Mouse (Mus musculus): ENCODE measurements around the gene Tmem86a.
"Not testable (repeated sequence)": the region's sequence is repeated elsewhere in the genome, so short reads cannot be mapped to it uniquely, and the experiment has no call there.

Tmem86a gene

GRCm38 (mm10) chr7:47050366-47050765, at the start of gene Tmem86a:
TSS of gene Tmem86a (plus strand) at chr7:47050601.
- peak; percentile 90 for DNase-seq (ENCODE audit: low read depth, low spot score)

DNA sequence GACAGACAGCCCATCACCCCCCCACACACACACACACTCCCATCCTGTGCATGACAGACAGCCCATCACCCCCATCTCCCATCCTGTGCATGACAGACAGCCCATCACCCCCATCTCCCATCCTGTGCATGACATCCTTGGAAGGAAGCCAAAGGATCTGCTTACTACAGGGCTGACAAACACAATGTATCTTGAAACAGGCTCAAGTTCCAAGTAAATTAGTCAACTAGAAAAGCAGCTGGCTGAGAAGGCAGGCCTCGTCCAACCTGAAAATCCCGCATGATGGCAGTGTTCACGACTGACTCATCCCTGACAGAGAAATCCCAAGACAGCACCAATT, 49.8 kb upstream of the Tmem86a start:
- no peak for DNase-seq (ENCODE audit: low read depth, low spot score)

DNA sequence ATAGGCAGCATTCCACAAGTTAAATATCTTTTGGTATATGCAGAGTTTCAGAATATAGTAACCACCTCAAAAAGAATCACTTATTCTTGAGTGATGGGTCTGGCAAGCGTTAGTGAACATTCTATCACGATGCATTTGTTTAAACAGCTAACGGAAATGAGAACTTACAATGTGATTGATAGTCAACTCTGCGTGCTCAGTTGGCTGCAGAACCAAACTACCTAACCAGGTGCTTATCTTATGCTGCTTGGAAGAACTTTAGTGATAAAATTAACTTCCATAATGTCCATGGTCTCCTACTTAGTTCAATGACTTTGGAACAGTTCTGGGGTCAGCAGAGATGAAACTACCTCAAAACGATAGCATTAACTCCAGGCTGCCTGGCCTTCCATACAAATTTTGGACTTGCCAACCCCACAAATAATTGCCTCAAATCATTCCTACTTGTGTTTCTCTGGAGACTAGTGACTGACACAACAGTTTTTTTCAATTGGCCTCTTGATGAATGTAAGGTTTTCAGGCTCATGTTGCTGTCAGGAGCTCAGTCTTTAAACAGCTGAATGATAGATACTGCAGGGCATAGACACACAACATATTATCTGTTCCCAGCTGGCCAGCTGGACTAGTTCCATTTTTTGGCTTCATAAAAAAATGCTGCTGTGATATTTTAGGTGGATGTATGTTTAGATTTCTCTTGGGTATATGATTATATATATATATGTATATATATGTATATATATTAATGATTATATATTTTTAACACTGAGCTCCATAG, 49.1 kb upstream of the Tmem86a start:
- no peak for DNase-seq (ENCODE audit: low read depth, low spot score)

GRCm38 (mm10) chr7:47001900-47002275, 48.5 kb upstream of the Tmem86a start:
- no peak for DNase-seq (ENCODE audit: low read depth, low spot score)

DNA sequence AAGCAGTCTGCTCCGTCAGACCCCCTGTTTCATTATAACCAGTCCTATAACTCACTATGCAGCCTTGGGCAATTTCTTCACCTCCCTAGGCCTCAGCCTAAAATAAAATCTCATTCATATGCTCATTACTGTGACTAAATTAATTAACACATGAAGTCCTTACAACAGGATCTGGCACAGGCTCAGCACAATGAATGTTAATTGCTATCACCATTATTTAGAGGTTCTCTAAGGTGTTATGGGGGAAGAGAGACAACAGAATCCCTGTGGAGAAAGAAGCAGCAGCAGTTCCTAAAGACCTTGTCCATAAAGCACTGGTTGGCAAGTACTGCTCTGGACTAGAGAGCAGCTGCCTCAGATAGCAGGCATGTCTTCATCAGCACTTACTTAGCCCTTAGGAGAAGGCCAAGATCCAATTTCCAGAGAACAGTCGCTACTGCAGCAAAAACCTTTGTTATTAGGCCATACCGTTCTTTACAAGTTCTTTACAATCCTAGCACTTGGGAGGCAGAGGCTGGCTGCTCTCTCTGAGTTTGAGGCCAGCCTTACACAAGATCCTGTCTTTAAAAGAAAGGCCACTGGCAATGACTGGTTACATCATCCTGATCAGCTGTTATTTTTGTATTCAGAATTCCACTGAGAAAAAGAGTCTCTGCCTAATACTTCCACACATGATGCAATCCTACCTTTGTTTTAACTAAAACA, 46.8 kb upstream of the Tmem86a start:
- no peak for DNase-seq (ENCODE audit: low read depth, low spot score)

- DNase-seq (ENCODE audit: low read depth, low spot score): no peak
Measured at GRCm38 (mm10) chr7:47007109-47007780, 43.2 kb upstream of the Tmem86a start.

GRCm38 (mm10) chr7:47007818-47008167, 42.6 kb upstream of the Tmem86a start:
- no peak for DNase-seq (ENCODE audit: low read depth, low spot score)

- peak; percentile 99 for DNase-seq (ENCODE audit: low read depth, low spot score)
Measured at GRCm38 (mm10) chr7:47008168-47008993, 42.0 kb upstream of the Tmem86a start, which contains the start of gene Spty2d1. TSS of gene Spty2d1 (minus strand) at chr7:47008411.

GRCm38 (mm10) chr7:47013131-47013767, 37.2 kb upstream of the Tmem86a start:
- no peak for DNase-seq (ENCODE audit: low read depth, low spot score)

DNA sequence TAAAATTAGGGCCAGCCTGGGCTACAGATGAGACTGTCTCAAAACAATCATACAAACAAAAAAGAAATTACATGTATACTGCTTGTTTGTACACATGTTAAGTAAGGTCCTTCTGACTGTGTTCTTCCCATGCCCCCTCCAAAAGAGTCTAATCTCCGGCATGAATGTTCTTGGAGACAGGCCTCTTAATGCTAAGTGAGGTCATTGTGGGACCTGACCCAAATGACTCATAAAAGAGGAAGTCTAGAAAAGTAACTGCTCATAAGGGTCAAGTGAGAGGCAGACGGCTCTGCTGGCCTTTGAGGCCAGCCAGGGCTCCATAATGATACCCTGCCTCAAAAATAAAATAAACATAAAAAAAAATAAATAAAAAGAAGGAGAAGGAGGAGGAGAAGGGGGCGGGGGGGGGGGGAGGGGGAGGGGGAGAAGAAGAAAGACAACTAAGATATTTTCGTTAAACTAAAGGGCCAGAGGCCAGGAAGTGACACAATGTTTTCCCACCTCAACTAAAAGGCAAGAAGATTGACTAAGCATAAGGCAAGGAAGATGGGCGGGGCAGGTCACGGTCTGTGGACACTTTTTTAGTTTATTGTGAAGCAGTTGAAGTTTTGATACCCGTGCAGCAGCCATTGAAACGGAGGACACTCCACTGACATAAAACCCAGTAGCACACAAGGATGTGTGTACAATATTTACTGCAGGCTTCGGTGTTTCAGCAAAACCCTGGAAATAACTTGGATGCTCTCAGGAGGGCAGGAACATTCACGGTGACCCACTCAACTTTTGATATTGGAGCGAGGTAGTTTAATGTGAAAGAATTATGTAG, 35.6 kb upstream of the Tmem86a start:
- no peak for DNase-seq (ENCODE audit: low read depth, low spot score)

- DNase-seq (ENCODE audit: low read depth, low spot score): peak; percentile 67
Measured at GRCm38 (mm10) chr7:47015390-47016065, 34.9 kb upstream of the Tmem86a start.

DNA sequence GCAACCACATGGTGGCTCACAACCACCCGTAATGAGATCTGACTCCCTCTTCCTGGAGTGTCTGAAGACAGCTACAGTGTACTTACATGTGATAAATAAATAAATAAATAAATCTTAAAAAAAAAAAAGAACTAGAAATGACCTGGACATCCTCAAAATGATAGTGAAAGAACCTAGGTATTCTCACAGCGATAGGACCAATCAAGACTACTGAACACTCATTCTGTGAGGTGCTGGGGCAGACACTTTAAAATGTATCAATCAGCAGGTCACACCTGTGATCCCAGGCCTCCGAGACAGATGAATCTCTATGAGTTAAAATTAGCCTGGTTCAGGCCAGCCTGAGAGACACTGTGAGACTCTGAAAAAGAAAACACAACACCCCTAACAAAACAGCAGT, 33.8 kb upstream of the Tmem86a start:
- no peak for DNase-seq (ENCODE audit: low read depth, low spot score)

- DNase-seq (ENCODE audit: low read depth, low spot score): no peak
Measured at GRCm38 (mm10) chr7:47017146-47017545, 33.3 kb upstream of the Tmem86a start.

DNA sequence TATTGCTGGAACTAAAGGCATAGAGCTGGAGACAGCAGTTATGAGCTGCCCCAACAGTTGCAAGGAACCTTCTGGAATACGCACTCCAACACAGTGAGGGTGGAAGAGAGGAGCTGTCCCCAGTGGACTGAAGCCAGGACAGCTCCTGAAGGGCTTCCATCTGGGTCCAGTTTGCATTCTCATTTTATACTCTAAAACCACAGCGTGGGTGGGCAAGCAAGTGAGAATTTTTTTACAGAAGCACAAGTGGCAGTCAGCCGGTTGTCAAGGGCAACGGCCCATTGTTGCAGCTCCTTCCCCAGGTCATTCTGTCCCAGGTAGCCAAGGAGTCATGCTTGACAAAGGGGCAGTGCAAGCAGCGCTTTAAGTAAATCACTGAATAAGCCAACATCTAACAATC, 30.8 kb upstream of the Tmem86a start:
- DNase-seq (ENCODE audit: low read depth, low spot score): no peak

DNA sequence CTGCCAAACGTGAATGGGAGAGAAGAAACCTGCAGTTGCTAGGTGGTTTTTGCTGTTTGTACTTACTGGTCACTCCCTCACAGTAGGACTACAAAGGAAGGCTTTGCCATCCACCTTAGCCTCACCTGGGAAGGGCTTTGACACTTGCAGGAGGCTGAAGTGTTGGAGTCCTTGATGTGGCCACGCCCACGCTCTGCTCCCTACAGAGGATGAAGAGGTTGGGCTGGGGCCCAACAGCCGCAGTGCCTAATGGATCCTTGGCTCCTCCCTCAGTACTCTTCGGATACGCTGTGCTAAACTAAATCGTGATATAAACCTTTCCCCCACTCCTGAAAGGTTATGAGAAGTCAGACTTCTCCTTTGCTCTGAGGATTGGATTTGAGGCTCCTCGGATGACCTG, 29.4 kb upstream of the Tmem86a start:
- no peak for DNase-seq (ENCODE audit: low read depth, low spot score)

GRCm38 (mm10) chr7:47022482-47022881, 27.9 kb upstream of the Tmem86a start:
- no peak for DNase-seq (ENCODE audit: low read depth, low spot score)

- peak; percentile 67 for DNase-seq (ENCODE audit: low read depth, low spot score)
Measured at GRCm38 (mm10) chr7:47023530-47023929, 26.9 kb upstream of the Tmem86a start.

DNA sequence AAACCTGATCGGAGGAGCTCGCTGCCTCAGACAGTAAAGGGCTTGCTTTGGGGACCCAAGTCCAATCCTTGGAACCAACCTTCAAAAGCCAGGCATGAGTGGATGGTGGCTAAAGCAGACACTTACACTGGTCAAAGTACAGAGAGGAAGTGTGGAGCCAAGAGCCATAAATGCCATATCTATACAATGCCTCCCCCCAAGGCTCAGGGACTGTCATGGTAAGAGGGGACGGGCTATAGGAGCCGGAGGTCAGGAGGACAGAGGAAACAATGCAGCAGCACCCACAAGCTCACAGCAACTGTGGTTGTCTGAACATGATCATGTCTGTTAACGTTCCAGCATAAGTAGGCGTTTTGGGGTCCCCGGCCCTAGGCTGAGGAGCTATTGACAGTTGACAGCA, 25.9 kb upstream of the Tmem86a start:
- DNase-seq (ENCODE audit: low read depth, low spot score): no peak

DNA sequence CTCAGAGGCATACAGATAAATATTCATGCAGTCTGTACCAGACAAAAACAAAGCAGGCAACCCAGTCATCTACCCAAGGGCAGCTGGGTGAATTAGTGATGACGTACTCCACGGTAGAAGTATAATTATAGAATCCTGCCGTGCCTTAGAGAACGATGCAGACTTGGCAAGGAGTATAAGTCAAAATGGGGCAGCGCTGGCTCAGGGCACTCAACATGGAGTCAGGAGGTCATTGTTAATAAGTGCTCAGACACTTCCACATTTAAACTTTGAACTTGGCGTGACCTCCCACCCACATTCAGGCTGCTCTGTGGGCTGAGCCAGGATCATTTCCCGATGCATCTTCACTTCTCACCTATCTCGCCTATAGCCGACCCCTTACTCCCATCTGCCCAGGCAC, 25.0 kb upstream of the Tmem86a start:
- DNase-seq (ENCODE audit: low read depth, low spot score): no peak

DNA sequence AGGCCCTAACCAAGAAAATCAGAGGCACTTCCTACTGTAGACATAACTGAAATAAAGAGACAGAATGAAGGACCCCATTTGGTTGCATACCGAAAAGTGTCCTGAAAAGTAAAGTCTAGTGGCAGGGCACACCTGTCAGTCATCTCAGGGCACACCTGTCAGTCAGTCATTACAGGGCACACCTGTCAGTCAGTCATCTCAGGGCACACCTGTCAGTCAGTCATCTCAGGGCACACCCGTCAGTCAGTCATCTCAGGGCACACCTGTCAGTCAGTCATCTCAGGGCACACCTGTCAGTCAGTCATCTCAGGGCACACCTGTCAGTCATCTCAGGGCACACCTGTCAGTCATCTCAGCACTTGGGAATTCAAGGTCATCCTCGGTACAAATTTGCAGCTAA, 23.5 kb upstream of the Tmem86a start:
- not testable (repeated sequence) for DNase-seq (ENCODE audit: low read depth, low spot score)
